Mouse (Mus musculus): ENCODE measurements at regions not wholly inside any gene's neighbourhood (a gene's known extent, or its start where the extent isn't known, plus 50 kb on each side); places are given as distances from the start of the nearest gene placed in this dataset.

DNA sequence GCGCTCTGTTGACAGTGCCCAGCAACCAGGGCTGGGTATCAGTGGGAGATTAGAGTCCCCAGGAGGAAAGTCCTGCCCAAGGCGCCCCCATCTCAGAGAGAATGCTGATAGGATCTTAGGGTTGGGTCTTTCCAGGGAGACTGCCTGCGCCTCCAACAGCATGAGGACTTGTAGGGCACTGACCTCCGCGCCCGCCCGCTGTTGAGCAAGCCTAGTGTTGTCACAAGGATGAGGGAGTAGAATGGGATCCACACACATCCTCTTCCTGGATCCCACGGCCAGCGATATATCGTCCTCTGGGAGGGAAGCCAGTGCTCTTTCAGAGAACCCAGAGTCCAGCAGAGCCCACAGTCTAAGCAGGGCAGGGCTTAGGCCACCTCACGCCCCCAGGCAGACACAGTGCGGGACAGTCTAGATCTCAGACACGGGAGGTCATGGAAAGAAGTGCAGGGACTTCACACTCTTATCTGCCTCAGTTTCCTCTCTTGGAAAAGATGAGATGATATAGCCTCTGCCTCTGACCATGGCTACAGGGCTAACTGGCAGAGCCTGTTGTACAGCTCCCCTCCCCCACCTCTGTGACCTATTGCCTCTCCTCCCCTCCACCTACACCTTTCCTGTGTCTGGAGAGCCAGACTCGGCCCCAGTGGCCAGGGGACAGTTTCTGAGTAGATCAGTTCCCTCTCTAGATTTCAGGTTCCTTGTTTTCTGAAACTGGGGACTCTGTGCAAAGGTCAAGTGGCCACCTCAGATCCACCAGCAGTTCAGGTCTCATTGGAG lies 52.0 kb upstream of the Dusp5 start:
- DNase-seq: no peak

DNA sequence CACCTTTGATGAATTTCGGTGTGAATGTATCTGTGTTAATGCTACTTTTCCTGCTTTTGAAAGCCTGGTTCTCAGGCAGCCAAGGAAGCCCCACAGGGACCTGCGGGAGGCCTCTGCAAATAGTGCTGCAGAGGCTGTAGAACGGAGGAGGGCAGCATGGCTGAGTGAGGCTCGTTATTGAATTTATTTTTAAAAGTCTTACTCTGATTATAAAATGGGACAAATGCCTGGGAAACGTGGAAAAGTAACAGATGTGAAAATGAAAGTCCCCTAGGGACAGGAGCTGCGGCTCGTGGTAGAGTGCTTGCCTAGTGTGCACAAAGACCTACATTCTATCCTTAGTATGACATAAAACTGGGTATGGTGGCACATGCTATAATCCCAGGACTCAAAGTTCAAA lies 59.7 kb upstream of the Dusp5 start:
- DNase-seq: no peak

DNA sequence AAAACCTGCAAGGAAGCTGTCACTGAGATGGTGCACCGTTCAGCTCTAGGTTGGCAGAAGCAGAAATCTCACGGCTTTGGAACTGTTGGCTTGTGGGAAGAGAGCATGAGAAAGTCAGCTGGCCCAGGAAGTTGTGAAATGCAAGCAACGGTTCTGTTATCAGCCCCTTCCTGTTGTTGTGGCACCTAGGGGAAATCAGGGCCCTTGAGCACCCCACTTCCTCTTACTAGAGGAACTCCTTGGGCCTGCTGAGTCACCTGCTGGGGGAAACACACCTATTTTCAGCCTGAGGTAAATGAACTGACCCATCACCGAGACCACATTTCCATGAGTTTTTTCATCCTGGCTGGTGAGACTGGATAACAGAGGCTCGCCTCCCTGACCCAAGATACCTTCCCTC lies 64.2 kb upstream of the Dusp5 start:
- peak; percentile 63 to 83 for DNase-seq

DNA sequence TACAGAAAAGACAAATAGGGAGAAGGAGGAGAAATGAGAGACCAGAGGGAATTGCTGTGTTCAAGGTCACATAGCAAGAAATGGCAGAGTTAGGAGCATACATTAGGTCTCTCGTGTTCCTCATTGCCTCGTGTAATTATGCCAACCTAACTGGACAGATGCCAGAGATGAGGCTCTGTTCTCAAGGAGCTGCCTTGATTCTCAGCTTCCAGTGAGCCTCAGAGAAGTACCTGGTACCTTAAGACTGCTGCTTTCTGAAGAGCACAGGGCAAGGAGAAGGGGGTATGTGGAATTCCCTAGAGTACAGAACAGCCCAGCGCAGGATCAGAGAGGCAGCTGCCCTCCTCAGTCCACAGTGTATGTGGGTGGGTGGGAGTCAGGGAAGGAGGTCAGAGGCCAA lies 64.8 kb upstream of the Dusp5 start:
- no peak for DNase-seq

DNA sequence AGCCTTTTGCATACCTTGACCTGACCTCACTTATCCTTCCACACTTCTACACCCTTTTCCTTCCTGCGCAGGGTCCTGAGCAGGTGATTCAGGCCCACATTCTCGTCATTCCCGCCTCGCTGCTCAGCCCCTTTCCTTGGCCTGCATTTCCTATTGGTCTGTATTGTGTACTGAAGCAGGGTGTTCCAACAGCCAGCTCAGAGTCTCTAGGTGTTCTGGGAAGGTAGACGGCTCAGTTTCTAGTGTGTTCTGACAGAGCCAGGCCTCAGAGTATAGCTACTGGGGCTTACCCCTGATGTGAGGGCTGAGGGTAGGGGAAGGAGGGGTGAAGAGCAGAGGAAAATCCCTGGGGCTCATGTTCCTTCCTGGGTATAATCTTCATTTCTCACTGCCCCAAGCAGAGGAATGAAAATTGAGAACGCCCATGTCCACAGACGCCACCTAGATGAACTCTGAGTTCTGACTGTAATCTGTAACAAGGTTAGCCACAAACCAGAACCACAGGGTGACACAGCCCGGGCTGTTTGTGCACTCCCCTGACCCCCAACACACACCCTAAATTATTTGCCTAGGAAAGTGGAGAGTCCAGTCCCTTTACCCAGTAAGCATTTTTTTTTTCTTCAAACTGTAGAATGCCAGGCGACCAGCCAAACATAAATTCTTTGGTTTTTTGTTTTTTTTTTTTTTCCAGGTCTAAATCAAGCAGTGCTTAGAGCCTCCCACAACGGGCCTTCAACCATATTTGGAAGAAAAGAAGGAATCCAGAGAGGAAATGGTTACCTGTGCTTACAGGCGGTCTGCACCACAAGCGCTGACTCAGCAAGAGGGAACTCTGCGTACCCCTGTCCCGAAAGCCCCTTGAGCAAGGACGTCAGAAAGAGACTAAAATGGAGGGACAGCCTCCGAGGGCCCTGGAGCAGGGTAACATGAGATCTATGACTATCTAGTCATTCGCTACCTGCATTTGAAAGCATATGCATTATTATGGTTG lies 67.6 kb upstream of the Dusp5 start:
- no peak for DNase-seq

DNA sequence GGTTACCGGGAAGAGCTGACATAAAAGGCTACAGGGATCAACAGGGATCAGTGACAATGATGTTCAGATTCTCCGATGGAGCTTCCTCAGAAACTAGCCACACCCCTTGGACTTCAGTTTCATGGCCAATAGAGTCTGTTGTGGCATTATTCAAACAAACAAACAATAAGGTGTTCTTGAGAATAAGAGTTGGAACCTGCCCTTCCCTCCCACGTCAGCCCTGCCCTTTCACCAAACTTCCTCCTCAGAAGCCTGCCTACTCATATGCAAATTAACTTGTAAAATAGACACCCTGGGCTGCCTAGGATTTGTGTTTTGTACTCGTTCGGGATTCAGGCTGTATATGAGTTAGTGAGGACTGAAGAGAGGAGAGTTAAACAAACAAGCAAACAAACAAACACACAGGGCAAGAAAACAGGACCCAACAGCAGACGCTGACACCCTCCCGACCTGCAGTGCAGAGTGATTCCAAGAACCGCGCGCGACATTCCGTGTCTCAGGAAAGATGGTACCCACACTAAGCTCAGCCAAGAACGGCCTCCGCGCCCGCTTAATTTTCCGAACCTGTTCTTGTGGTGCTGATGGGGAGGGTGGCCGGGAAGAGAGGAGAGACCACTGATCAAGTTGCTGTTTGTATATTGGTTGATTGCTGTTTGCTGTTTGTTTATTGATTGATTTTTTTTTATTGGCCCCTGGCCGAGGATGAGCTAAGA lies 68.4 kb upstream of the Dusp5 start:
- no peak for DNase-seq

DNA sequence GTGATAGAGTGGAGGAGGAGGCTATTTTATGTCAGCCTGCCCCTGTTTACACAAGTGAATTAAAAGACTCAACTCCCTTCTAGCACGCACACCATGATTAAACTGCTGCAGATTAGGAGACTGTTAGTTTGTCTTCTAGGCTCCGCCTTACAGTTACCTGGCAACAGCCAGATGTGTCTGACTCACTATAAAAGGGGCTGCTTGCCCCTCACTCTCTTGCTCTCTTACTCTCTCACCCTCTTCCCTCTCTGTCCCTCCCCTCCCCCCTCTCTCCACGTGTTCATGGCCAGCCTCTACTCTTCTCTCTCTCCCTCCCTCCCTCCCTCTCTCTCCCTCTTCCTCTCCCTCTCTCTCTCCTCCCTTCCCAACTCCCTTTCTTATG lies 69.0 kb upstream of the Smndc1 start:
- no peak for DNase-seq

DNA sequence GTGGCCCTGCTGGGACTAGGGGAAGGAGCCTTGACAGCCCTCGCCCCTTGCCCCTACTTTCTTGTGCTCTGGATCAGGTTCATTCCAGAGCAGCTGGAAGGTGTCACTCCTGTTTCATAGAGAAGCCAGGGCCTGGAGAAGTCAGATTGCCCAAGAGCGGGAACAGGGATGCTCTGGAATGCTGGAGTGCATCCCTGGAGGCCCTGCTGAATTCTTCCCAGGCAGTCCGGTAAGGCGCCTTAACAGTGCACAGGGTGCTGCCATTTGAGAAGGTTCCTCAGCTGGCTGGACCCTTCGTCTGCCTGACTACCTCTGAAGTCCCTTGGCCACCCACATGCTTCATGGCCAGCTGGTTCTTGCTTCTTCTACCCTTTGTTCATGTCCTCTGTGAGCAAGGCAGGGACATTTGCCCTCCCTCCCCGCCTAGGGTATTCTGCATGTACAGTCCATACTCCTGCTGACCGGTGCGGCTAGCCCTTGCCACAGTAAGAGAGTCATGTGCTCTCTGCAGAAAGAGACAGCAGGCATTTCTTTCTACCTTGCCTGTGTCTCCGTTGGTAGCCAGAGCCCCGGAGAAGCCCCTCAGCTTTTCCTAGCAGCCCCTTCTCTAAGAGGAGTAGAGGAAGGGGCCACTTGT lies 68.5 kb upstream of the Smndc1 start:
- no peak for DNase-seq

DNA sequence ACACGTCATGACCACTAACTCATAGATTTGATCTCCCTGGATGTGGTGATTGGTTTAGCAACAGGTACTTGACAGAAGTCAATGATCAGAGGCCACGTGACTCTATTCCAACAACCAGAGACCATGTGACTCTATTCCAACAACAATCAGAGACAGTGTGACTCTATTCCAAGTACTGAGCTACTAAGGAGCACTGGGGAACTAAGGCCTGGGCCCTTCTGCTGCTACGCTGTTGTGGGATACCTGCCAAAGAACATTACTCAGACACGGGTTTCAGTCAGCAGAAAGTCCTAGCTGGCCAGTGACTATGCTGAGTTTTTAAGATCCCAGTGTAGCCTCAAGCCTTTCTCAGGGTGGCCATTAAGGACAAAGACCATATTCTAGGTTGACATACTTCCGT lies 66.3 kb upstream of the Smndc1 start:
- DNase-seq: no peak

DNA sequence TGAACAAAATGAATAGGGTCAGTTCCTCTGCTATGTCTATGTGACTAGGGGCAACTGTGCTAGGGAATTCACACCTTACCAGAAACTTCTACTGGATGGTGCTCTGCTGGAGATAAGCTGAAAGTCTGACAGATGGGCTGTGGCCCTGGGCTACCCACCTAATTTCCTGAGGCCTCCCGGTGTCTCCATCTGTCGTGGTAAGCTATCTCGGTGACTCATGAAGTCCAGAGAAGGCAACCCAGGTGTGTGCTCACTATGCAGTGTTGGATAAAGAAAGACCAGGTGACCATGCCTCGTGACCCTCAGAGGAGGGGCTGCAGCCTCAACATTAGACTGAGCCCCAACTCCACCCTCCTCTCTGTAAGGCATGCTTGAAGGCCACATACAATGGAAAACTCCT lies 64.2 kb upstream of the Smndc1 start:
- no peak for DNase-seq

DNA sequence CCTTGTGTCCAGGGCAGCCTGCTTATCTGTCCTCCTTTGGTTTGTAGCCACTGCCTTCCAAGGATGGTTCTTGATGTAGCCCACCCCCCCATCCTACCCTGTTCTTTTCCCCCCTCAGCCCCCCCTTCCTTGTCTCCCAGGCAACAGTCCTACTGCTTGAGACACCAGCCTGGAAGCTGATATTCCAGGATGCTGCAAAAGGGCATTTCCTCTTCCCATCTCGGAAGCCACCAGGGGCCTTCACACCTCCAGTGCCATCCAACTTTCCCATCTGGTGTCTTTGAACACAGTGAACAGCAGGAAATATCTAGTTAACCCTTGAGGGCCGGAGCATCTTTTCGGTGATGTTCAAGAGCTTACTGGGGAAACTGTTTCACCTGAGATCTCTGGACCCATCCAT lies 63.7 kb upstream of the Smndc1 start:
- no peak for DNase-seq

DNA sequence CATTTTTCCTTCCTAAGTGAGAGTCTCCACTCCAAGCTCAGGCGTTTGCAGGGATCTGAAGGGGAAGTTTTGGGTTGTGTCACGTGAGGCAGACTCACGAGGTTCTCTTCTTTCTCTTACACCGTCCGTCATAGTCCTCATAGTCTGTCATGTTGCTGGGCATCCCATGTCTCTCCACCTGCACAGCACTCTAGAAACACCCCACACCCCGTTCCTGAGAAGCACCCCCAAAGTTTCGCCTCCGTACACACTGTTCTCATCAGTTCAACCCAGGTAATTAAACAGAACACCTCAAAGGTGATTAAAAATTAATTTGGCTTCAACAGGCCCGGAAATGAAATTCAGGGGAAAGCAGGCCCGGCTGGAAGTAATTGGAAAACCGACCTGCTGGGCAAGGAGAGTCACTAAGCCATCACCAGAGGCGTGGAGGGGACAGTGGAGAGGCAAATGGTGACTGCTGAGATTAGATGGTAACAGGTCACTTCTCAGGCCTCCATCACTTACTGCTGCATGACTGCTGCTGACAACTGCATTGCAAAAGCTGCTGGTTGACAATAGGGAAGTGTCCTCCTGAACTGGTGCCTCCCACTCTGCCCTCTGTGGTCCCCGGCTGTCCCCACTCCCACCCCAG lies 63.1 kb upstream of the Smndc1 start:
- DNase-seq: no peak

DNA sequence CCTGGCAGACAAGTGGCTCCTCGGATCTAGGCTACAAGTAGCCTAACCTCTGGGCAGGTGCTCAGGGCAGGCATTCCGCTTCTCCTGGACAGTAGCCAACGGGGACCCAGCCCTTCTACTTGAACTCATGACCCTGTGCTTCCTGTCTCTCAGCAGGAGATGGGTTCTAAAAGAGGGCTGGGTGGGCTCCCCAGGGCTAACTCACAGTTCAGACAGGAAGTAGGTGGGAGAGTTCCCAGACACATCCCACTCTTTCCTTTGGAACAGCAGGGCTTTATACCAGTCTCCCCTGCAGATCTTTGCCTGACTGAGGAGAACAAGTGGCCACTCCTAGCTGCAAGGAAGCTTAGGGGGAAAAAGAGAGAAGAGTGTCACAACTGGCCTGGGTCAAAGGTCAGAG lies 62.0 kb upstream of the Smndc1 start:
- DNase-seq: no peak

DNA sequence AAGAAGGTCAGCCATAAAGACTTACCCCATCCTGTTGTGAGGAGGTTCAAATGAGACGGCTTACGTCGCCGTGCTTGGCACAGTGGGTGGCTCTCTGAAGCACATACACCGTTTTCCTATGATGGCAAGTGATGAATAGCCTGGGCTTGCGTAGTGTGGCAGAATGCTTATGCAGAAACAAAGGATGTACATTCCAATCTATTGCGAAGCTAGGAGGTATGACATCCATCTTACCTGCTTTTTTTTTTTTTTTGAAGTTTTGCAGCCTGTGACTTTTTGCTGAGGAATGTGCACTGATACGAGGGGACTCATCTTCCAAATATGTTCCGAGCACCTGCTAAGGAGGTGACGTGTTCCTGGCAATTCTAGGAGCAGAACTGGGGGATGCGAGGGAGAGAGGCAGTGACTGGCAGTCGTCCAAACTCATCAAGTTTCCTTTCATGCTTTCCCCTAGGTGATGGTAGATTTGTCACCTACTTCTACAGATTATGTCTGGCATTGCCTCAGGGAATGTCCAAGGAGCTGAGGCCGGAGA lies 61.1 kb upstream of the Smndc1 start:
- DNase-seq: no peak

DNA sequence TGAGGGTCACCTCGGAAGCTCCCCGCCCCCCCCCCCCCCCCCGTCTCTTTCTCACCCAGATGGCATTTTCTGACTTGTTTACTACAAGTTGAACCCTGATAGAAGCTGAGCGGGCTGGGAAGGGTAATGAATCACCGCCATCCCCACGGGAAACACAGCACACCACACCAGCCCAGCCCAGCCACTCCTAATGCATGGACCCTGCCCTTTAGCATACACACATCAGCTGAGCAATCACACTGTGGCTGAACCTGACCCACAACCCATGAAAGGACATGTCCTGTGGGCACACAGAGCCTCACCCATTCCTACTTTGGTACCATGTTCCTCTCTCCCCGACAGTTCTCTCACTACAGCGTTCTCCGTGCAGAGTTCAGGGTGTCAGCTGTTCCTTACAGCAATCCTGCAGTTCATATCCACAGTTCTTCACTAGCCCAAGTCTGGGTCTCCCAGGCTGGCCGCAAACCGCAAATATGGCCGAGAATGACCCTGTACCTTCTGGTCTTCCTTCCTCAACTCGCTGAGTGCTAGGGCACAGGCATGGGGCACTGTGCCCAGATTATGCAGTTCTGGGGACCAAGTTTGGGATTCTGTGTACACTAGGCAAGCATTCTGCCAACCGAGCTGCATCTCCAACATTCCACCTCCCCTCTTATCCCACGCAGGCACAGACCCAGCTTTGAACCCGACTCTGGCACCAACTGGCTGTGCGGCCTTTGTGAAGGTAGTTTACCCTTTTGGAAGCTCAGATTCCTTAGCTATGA lies 60.4 kb upstream of the Smndc1 start:
- DNase-seq: no peak

DNA sequence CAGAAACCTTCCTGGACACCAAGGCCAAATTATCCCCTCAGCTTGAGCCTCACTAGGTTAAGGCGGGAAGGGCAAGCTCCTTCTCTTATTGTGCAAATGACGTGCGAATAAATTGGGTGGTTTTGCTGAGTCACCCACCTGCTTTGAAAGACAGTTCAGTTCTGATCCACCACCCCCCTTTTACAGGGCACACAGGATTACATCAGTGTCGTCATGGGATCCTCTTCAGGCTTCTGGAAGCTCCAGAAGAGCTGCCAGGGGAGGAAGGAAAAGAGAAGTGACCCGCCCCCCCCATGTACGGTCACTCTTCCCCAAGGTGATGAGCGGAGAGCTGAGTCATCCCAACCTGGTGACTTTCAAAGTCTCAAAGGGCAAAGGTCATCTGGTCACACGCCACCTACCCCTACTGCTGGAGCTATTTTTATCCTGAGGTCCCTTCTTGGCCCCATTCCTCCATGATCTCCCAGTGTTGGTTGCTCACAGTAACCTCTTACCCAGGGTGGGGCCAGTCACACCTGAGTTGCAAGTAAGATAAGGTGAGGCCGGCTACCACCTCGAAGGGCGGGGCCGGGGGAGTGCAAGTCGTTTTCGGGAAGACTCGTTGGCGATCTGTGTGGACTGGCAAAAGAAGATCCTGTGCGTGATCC lies 58.9 kb upstream of the Smndc1 start:
- no peak for DNase-seq

DNA sequence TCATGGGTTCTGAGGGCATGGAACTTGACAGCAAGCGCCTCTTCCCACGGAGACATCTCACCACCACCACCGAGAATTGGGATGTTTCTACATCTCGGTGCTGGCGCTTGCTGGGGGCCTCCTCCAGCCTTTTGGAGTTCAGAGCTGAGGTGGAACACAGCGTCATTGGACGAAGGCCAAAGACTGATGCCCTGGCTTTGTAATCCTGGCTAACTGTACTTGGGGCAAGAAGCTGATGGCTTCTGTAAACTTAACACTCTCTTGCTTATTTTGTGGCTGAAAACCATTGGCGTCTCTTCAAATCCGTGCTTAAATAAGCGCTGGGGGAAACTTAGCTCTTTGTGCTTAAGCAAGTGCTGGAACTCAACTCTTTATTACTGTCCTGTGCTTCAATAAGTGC lies 57.8 kb upstream of the Smndc1 start:
- DNase-seq: no peak

DNA sequence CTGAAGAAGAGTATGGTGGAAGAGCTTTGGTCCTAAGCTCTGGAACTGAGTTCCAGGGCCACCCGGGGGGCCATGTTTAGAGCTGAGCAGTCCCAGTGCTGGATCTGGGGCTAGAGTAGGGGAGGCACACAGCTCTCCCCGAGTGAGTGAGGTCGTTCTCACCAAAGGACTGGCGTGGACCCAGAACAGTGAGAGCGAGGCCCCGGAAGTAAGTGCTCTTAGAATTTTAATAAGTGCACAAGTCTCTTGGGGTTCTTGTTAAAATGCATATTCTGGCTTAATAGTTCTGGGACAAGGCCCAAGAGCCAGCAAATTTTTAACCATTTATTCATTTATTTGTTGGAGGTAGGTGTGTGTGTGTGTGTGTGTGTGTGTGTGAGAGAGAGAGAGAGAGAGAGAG lies 57.4 kb upstream of the Smndc1 start:
- DNase-seq: no peak

DNA sequence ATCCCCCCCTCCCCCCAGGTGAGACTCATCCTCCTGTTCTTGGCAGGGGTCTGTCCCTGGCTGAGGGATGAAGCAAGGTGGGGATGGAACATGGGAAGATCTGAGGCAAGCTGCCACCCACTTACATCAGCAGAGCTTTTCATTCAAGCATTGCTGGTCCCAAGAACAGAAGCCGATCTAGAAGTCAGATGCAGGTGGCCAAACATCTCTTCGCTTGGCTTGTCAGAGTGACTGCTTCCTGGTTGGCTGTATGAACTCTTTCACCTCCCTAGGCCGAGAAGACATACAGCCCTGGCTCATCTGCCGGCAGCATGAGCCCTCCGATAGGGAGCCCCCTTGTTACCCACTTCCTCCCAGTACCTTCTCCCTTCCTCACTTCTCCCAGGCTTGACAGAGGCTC lies 55.8 kb upstream of the Smndc1 start:
- DNase-seq: no peak

DNA sequence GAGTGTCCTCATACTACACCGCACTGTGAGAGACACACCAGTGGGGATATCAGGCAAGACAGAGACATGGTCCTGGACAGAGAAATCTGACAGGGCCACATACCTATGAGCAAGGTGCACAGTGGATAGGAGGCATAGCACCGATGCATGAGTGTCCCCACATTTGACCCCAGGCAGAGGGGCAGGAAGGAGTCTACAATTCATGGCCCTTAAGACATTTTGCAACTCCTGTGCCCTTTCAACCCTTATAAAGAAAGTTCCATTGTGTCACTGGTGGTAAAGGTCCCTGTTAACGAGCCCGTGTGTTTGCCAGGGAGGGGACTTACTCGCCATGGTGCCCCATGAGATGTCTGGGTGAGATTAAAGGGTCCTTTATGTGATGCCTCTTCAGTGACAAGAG lies 54.3 kb upstream of the Smndc1 start:
- no peak for DNase-seq

All from thymus, adult 18-20 months (tissue).